Mouse (Mus musculus): ENCODE results near the gene Btk. TPM values are rescaled to one million over a fixed set of nuclear protein-coding genes. Genes with fewer than 3 reads are reported as not detected.
"Not testable (repeated sequence)": the region's sequence is repeated elsewhere in the genome, so short reads cannot be mapped to it uniquely, and the experiment has no call there.

The Btk gene
- total RNA-seq, 4 experiments from 2014 or later, result 0.22 to 0.27 TPM; not detected in 2

GRCm38 (mm10) chrX:134582270-134582669 lies 1.1 kb downstream of the Btk start:
- no peak for DNase-seq (ENCODE audit: low spot score in 2 of 2)

- no peak for DNase-seq (ENCODE audit: low spot score in 2 of 2)
Observed at GRCm38 (mm10) chrX:134580528-134581305, 2.7 kb downstream of the Btk start.

- no peak for DNase-seq (ENCODE audit: low spot score in 2 of 2)
Observed at GRCm38 (mm10) chrX:134577896-134578295, 5.5 kb downstream of the Btk start.

- DNase-seq (ENCODE audit: low spot score in 2 of 2), result no peak
Observed at GRCm38 (mm10) chrX:134566536-134567222, 16.7 kb downstream of the Btk start.

- no peak for DNase-seq (ENCODE audit: low spot score in 2 of 2)
Observed at GRCm38 (mm10) chrX:134564326-134564725, 19.0 kb downstream of the Btk start.

GRCm38 (mm10) chrX:134554425-134554824 lies 28.9 kb downstream of the Btk start:
- no peak for DNase-seq (ENCODE audit: low spot score in 2 of 2)

- DNase-seq (ENCODE audit: low spot score in 2 of 2), result no peak
Observed at GRCm38 (mm10) chrX:134553326-134553725, 30.0 kb downstream of the Btk start.

GRCm38 (mm10) chrX:134550903-134551302 lies 32.5 kb downstream of the Btk start:
- no peak for DNase-seq (ENCODE audit: low spot score in 2 of 2)

GRCm38 (mm10) chrX:134547330-134547729 lies 36.0 kb downstream of the Btk start:
- no peak for DNase-seq (ENCODE audit: low spot score in 2 of 2)

GRCm38 (mm10) chrX:134541955-134542308 lies 41.4 kb downstream of the Btk start:
- no peak for DNase-seq (ENCODE audit: low spot score in 2 of 2)

- peak; percentile 6 to 28 for DNase-seq (ENCODE audit: low spot score in 2 of 2)
Observed at GRCm38 (mm10) chrX:134541145-134541954, 42.0 kb downstream of the Btk start, which contains the start of gene Timm8a1. Timm8a1 (minus strand) TSS chrX:134541865.

GRCm38 (mm10) chrX:134540414-134541135 lies 42.8 kb downstream of the Btk start:
- DNase-seq (ENCODE audit: low spot score in 2 of 2), result no peak

- not testable (repeated sequence) for DNase-seq (ENCODE audit: low spot score in 2 of 2)
Observed at GRCm38 (mm10) chrX:134539795-134540194, 43.6 kb downstream of the Btk start.

- DNase-seq (ENCODE audit: low spot score in 2 of 2), result no peak
Observed at GRCm38 (mm10) chrX:134533346-134533745, 50.0 kb downstream of the Btk start.

GRCm38 (mm10) chrX:134525260-134525659 lies 58.1 kb downstream of the Btk start:
- no peak for DNase-seq (ENCODE audit: low spot score in 2 of 2)

GRCm38 (mm10) chrX:134523772-134524171 lies 59.6 kb downstream of the Btk start:
- DNase-seq (ENCODE audit: low spot score in 2 of 2), result no peak

- DNase-seq (ENCODE audit: low spot score in 2 of 2), result no peak
Observed at GRCm38 (mm10) chrX:134509473-134509872, 73.9 kb downstream of the Btk start.

- no peak for DNase-seq (ENCODE audit: low spot score in 2 of 2)
Observed at GRCm38 (mm10) chrX:134507977-134508376, 75.4 kb downstream of the Btk start.

GRCm38 (mm10) chrX:134500651-134501050 lies 82.7 kb downstream of the Btk start:
- no peak for DNase-seq (ENCODE audit: low spot score in 2 of 2)
